Mouse (Mus musculus) stomach, embryonic 14.5 days (tissue): ENCODE data around the gene Ppp1r12c. TPM values are rescaled to one million over a fixed set of nuclear protein-coding genes. Genes with fewer than 3 reads are reported as not detected.
A peak's percentile ranks its signal among the peaks of the same experiment; 100 is the strongest.

Experiments
- ATAC-seq: fragments of 200-750 bp; cut with Nextera tagmentation; 2 replicates; pipeline ENCODE4 v1.8.0; 2017; ENCODE audit warnings: low read depth, moderate TSS enrichment; ENCODE audit not compliant: insufficient number of reproducible peaks, insufficient read depth, low FRiP score
- H3K27ac ChIP-seq: fragments of 300-500 bp; sonication (generic); 2 replicates; pipeline ENCODE4 v1.5.1; 2014; ENCODE audit warnings: mild to moderate bottlenecking, low read length, moderate library complexity, mixed read lengths
- H3K27me3 ChIP-seq: fragments of 300-500 bp; sonication (generic); 2 replicates; pipeline ENCODE4 v1.6.1; 2014; ENCODE audit warnings: low read length, control low read depth, mixed read lengths; ENCODE audit not compliant: control insufficient read depth, insufficient read depth
- H3K36me3 ChIP-seq: fragments of 300-500 bp; sonication (generic); 2 replicates; pipeline ENCODE4 v1.6.1; 2014; ENCODE audit warnings: mild to moderate bottlenecking, control low read depth, low read length, moderate library complexity, mixed read lengths; ENCODE audit not compliant: control insufficient read depth, insufficient read depth
- H3K4me1 ChIP-seq: fragments of 300-500 bp; sonication (generic); 2 replicates; pipeline ENCODE4 v1.6.1; 2014; ENCODE audit warnings: low read length, control low read depth, mixed read lengths; ENCODE audit not compliant: control insufficient read depth, insufficient read depth
- H3K4me2 ChIP-seq: fragments of 300-500 bp; sonication (generic); replicated peaks from 2 replicates; pipeline ENCODE4 v1.6.1; 2014; ENCODE audit warnings: low read depth, low read length, control low read depth
- H3K4me3 ChIP-seq: fragments of 300-500 bp; sonication (generic); 2 replicates; pipeline ENCODE4 v1.5.1; 2014; ENCODE audit warnings: low read depth, low read length, control low read depth
- H3K9ac ChIP-seq: fragments of 300-500 bp; sonication (generic); replicated peaks from 2 replicates; pipeline ENCODE4 v1.6.1; 2014; ENCODE audit warnings: low read depth, mild to moderate bottlenecking, control low read depth, low read length, moderate library complexity, mixed read lengths
- H3K9me3 ChIP-seq: fragments of 300-500 bp; sonication (generic); 2 replicates; pipeline ENCODE4 v1.6.1; 2016; ENCODE audit warnings: low read depth, low read length, control low read depth; ENCODE audit not compliant: control insufficient read depth
- WGBS: fragments of 180-500 bp; shearing (Covaris S2); extraction: QIAGEN DNeasy Blood & Tissue Kit; methylation state at CpG from one replicate; pipeline ENCODE4 v1.1.7; 2014; 5-methylcytosine and 5-hydroxymethylcytosine counted together
- polyA plus RNA-seq: library from polyadenylated mRNA; unstranded; fragments of >200 nt; fragmentation: Nextera tagmentation; extraction: Ambion mirVana; gene quantifications from 2 replicates; pipeline ENCODE4 v1.2.1, GENCODE M21; 2014

The Ppp1r12c gene
- polyA plus RNA-seq, 1 experiment from 2014 or later: 47.2 TPM

GRCm38 (mm10) chr7:4511489-4512224 lies 10.2 kb upstream of the Ppp1r12c start:
- no peak overlapping the region for H3K4me3 ChIP-seq
- ATAC-seq: no peak
- H3K9ac ChIP-seq: no peak overlapping the region
- no peaks in the 10 kb centered on the region for H3K27me3 ChIP-seq
- H3K27ac ChIP-seq: no peak overlapping the region
- H3K4me1 ChIP-seq: peaks cover 29% of the 10 kb centered on the region
- 73% methylated on average over 8 of the region's 8 CpGs for WGBS
- H3K4me2 ChIP-seq: no peak overlapping the region
- H3K36me3 ChIP-seq: no peaks in the 10 kb centered on the region
- no peaks in the 10 kb centered on the region for H3K9me3 ChIP-seq

DNA sequence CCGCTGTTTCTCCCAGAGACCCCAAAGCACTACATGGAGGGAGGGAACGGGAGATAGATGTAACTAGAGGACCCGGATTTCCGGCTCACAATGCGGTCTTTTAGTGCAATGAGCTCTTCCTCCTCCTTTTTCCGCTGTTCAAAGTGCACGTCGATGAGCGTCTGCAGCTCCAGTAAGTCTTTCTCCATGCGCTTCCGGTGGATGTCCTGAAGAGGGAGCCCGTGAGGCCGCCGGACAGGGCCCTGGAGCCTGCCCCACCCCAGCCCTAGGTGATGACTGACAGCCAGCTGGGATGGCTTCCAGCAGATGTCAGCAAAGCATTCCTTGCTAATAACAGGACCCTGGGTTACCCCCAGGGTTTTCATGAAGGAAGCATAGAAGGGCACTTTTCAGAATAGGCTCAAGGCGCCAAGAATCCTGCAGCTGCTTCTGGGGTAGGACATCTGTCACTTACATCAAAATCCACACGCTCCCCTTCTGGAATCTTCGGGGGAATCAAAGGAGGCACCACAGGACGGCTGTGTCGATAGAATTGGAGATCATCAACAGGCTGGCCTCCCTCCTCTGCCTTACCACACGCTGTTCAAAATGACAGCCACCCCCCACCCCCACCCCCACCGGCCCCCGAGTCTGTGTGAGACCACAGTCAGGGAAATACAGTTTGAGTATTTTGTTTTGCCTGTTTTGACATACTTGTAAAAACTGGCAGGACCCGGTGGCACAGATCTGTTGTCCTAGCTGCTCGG lies 8.6 kb upstream of the Ppp1r12c start:
- Histone ChIP-seq H3K9me3 (no peaks in the 10 kb centered on the region), H3K27ac (no peak overlapping the region; the same call in 1 of the 2 replicates), H3K4me2 (no peak overlapping the region; the same call in 1 of the 2 replicates), H3K27me3 (no peaks in the 10 kb centered on the region), H3K4me3 (no peak overlapping the region), H3K9ac (no peak overlapping the region), H3K36me3 (no peaks in the 10 kb centered on the region), H3K4me1 (peaks cover 20% of the 10 kb centered on the region)
- peak; percentile 38 for ATAC-seq
- 17% methylated on average over 24 of the region's 24 CpGs for WGBS

- WGBS: 91% methylated on average over 8 of the region's 8 CpGs
- Histone ChIP-seq H3K27ac (no peak overlapping the region), H3K9me3 (no peaks in the 10 kb centered on the region), H3K4me1 (peaks cover 8% of the 10 kb centered on the region), H3K4me2 (no peak overlapping the region), H3K36me3 (no peaks in the 10 kb centered on the region), H3K27me3 (no peaks in the 10 kb centered on the region), H3K9ac (no peak overlapping the region), H3K4me3 (no peak overlapping the region)
- no peak for ATAC-seq
These were observed 7.2 kb upstream of the Ppp1r12c start for GRCm38 (mm10) chr7:4508739-4509116.

DNA sequence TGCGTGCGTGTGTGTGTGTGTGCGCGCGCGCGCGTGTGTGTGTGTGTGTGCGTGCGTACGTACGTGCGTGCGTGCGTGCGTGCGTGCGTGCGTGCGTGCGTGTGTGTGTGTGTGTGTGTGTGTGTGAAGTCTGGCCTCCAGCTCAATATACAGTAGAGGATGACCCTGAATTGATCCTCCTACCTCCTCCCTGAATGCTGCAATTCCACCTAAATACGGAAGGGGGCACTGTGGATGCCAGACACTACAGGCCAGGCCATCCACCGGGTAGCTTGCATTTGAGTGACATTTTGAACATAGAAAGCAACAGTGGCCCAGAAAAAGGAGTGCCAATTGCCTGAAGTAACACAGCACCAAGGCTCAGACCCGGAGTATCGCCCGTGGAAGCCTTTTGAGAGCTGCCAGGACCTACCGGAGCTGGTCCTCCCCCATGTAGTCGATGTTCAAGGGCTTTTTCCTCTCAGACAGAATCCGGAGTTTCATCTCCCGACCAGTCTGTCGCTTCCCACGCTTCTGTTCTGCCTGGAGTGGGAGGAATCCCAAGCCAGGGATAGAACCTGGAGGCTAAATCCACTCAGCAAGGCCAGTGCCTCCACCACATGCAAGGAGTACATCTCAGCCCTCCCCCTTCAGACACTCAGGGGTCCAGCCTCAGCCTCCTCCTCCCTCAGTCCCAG lies 6.7 kb upstream of the Ppp1r12c start:
- WGBS: 73% methylated on average over 18 of the region's 32 CpGs
- Histone ChIP-seq H3K4me2 (no peak overlapping the region), H3K9ac (no peak overlapping the region), H3K4me3 (no peak overlapping the region), H3K27ac (no peak overlapping the region), H3K9me3 (no peaks in the 10 kb centered on the region), H3K4me1 (0 out of 2 replicates have a peak, but pooled peaks cover 4% of the 10 kb centered on the region), H3K36me3 (no peaks in the 10 kb centered on the region), H3K27me3 (no peaks in the 10 kb centered on the region)
- no peak for ATAC-seq

- ATAC-seq: no peak
- Histone ChIP-seq H3K36me3 (no peaks in the 10 kb centered on the region), H3K4me3 (no peak overlapping the region), H3K4me1 (0 out of 2 replicates have a peak, but pooled peaks cover 4% of the 10 kb centered on the region), H3K9me3 (no peaks in the 10 kb centered on the region), H3K4me2 (no peak overlapping the region), H3K27ac (no peak overlapping the region), H3K27me3 (no peaks in the 10 kb centered on the region), H3K9ac (no peak overlapping the region)
- WGBS: 57% methylated on average over 3 of the region's 4 CpGs
These were observed 5.7 kb upstream of the Ppp1r12c start for GRCm38 (mm10) chr7:4507220-4507619.

GRCm38 (mm10) chr7:4504646-4505435 lies 3.4 kb upstream of the Ppp1r12c start:
- H3K27me3 ChIP-seq: no peaks in the 10 kb centered on the region
- ATAC-seq: no peak
- no peak overlapping the region for H3K27ac ChIP-seq
- 62% methylated on average over 11 of the region's 11 CpGs for WGBS
- peaks cover 9% of the 10 kb centered on the region for H3K4me1 ChIP-seq
- no peak overlapping the region for H3K9ac ChIP-seq
- no peaks in the 10 kb centered on the region for H3K36me3 ChIP-seq
- H3K4me2 ChIP-seq: no peak overlapping the region
- no peaks in the 10 kb centered on the region for H3K9me3 ChIP-seq
- H3K4me3 ChIP-seq: no peak overlapping the region

DNA sequence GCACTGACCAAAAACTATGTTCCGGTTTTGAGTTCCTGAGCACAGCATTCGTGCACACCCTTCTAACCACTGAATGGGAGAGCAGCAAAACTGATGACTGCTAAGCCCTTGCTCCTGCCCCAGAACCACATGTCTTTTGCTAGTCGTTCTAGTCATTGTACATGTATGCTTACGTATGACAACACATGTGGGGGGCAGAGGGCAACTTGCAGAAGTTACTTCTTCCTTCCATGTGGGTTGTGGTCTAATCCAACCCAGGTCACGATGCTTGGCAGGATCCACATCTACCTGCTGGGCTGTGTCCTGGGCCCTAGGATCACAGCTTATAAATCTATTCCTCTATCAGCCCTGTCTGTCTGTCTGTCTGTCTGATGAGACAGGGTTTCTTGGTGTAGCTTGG lies 2.4 kb upstream of the Ppp1r12c start:
- no peak overlapping the region for H3K4me2 ChIP-seq
- H3K9me3 ChIP-seq: no peaks in the 10 kb centered on the region
- H3K4me1 ChIP-seq: peaks cover 15% of the 10 kb centered on the region
- H3K27me3 ChIP-seq: no peaks in the 10 kb centered on the region
- H3K27ac ChIP-seq: no peak overlapping the region
- H3K9ac ChIP-seq: no peak overlapping the region
- no peak overlapping the region for H3K4me3 ChIP-seq
- H3K36me3 ChIP-seq: no peaks in the 10 kb centered on the region
- no peak for ATAC-seq
- 76% methylated on average over 5 of the region's 5 CpGs for WGBS

DNA sequence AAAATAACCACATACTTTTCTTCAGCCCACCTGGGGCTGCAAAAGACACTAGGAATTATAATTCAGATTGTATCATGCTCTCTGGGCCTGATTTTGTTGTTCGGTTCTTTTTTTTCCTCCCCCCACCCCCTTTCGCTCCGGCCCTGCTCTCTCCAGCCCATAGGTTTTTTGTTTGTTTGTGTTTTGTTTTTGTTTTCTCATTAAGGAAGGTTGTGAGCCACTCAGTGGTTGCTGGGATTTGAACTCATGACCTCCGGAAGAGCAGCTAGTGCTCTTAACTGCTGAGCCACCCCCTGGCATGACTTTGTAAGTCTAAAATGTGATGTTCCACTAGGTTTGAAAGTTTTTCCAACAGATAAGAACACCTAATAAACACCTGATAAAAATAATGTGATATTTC lies 1.6 kb upstream of the Ppp1r12c start:
- no peaks in the 10 kb centered on the region for H3K9me3 ChIP-seq
- ATAC-seq: no peak
- 80% methylated on average over 4 of the region's 4 CpGs for WGBS
- peak overlapping the region; percentile 16; the same call in 1 of the 2 replicates for H3K27ac ChIP-seq
- H3K9ac ChIP-seq: no peak overlapping the region
- no peaks in the 10 kb centered on the region for H3K36me3 ChIP-seq
- H3K4me2 ChIP-seq: no peak overlapping the region
- no peaks in the 10 kb centered on the region for H3K27me3 ChIP-seq
- no peak overlapping the region for H3K4me3 ChIP-seq
- peaks cover 23% of the 10 kb centered on the region for H3K4me1 ChIP-seq
